Mouse (Mus musculus) bone marrow, adult 2 months (tissue): ENCODE data around the gene Nps.

ENCODE experiments used
- CTCF ChIP-seq: fragments of 200-500 bp; IDR thresholded peaks from 2 replicates; pipeline ENCODE4 v1.5.1; 2011; ENCODE audit warnings: low read length, control low read depth; ENCODE audit not compliant: control insufficient read depth, insufficient read depth
- POLR2A ChIP-seq: fragments of 200-500 bp; IDR thresholded peaks from 2 replicates; pipeline ENCODE4 v1.6.1; 2011; ENCODE audit warnings: low read depth, mild to moderate bottlenecking, control low read depth, low read length, borderline replicate concordance; ENCODE audit not compliant: control insufficient read depth

GRCm38 (mm10) chr7:135208947-135209567 lies 49.4 kb upstream of the Nps start:
- TF ChIP-seq CTCF (no peak), POLR2A (no peak)
